Mouse (Mus musculus) hindbrain, postnatal 0 days (tissue): ENCODE measurements around the gene Adig. TPM values are rescaled to one million over a fixed set of nuclear protein-coding genes. Genes with fewer than 3 reads are reported as not detected.

Experiments
- ATAC-seq: fragments of 200-750 bp; cut with Nextera tagmentation; 2 replicates; pipeline ENCODE4 v1.8.0; 2017; ENCODE audit warnings: mild to moderate bottlenecking, moderate TSS enrichment, moderate library complexity
- DNase-seq: peaks from one replicate; pipeline ENCODE4 v3.0.0-alpha.2; 2015; ENCODE audit warnings: low spot score
- H3K27ac ChIP-seq: fragments of 300-500 bp; sonication (generic); 2 replicates; pipeline ENCODE4 v1.5.1; 2014; ENCODE audit warnings: mild to moderate bottlenecking
- H3K27me3 ChIP-seq: fragments of 300-500 bp; sonication (generic); 2 replicates; pipeline ENCODE4 v1.6.1; 2014; ENCODE audit warnings: low read length, mixed read lengths; ENCODE audit not compliant: insufficient read depth
- H3K36me3 ChIP-seq: fragments of 300-500 bp; sonication (generic); 2 replicates; pipeline ENCODE4 v1.6.1; 2014; ENCODE audit warnings: low read length, mixed read lengths; ENCODE audit not compliant: insufficient read depth
- H3K4me1 ChIP-seq: fragments of 300-500 bp; sonication (generic); 2 replicates; pipeline ENCODE4 v1.6.1; 2014; ENCODE audit warnings: antibody characterized with exemption, low read length, mixed read lengths; ENCODE audit not compliant: insufficient read depth
- H3K4me2 ChIP-seq: fragments of 300-500 bp; sonication (generic); 2 replicates; pipeline ENCODE4 v1.6.1; 2014; ENCODE audit warnings: low read depth, mild to moderate bottlenecking, low read length, moderate library complexity, mixed read lengths
- H3K4me3 ChIP-seq: fragments of 300-500 bp; sonication (generic); 2 replicates; pipeline ENCODE4 v1.5.1; 2014; ENCODE audit warnings: low read length
- H3K9ac ChIP-seq: fragments of 300-500 bp; sonication (generic); replicated peaks from 2 replicates; pipeline ENCODE4 v1.6.1; 2014; ENCODE audit warnings: mild to moderate bottlenecking, low read length, moderate library complexity, mixed read lengths
- H3K9me3 ChIP-seq: fragments of 300-500 bp; sonication (generic); 2 replicates; pipeline ENCODE4 v1.6.1; 2016; ENCODE audit warnings: low read length, mixed read lengths
- CTCF ChIP-seq: IDR thresholded peaks from 2 replicates; pipeline ENCODE4 v1.5.1; 2016; ENCODE audit warnings: antibody characterized with exemption, control low read depth, low read depth
- WGBS: fragments of 180-500 bp; shearing (Covaris S2); extraction: QIAGEN DNeasy Blood & Tissue Kit; methylation state at CpG from one replicate; pipeline ENCODE4 v1.1.7; 2014; 5-methylcytosine and 5-hydroxymethylcytosine counted together
- polyA plus RNA-seq: library from polyadenylated mRNA; unstranded; fragments of >200 nt; fragmentation: Nextera tagmentation; extraction: Ambion mirVana; gene quantifications from 2 replicates; pipeline ENCODE4 v1.2.1, GENCODE M21; 2015
- total RNA-seq: library from RNA; depleted of rRNA; stranded (reverse); fragments of >200 nt; gene quantifications from 2 replicates; pipeline ENCODE4 v1.2.3, GENCODE M21; 2014

The Adig gene
- total and polyA plus RNA-seq, 2 experiments from 2014 or later, result not detected

DNA sequence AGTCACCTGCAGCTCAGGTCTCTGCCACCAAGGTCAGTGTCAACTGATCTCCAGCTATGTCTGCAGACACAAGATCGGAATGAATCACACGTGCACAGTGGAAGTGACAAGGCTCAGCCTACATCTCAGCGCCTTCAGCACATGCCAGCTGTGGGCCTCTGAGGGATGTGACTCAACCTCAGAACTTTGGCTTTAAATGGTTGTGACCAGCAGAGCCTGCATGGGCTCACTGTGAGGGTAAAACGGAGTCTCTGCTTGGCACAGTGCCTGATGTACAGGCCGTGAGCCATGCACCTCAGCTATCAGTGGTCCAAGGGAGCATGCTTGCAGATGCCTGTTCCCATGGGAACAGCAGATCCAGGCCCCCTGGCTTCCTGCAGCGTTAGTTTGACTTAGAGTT lies 16.2 kb downstream of the Adig start:
- Histone ChIP-seq H3K9me3 (no peaks in the 10 kb centered on the region), H3K27me3 (no peaks in the 10 kb centered on the region), H3K4me1 (no peaks in the 10 kb centered on the region), H3K27ac (no peak overlapping the region), H3K4me3 (no peak overlapping the region), H3K36me3 (no peaks in the 10 kb centered on the region), H3K4me2 (no peak overlapping the region), H3K9ac (no peak overlapping the region)
- TF ChIP-seq CTCF, result no peak
- DNase-seq (no peak), ATAC-seq (no peak)
- 41% methylated on average over 6 of the region's 6 CpGs for WGBS

GRCm38 (mm10) chr2:158519071-158519470 lies 16.7 kb downstream of the Adig start:
- H3K4me1 ChIP-seq, result no peaks in the 10 kb centered on the region
- no peak overlapping the region for H3K4me2 ChIP-seq
- no peak for DNase-seq
- no peaks in the 10 kb centered on the region for H3K36me3 ChIP-seq
- no peak for ATAC-seq
- H3K27ac ChIP-seq, result no peak overlapping the region
- no peaks in the 10 kb centered on the region for H3K9me3 ChIP-seq
- no peaks in the 10 kb centered on the region for H3K27me3 ChIP-seq
- no peak overlapping the region for H3K4me3 ChIP-seq
- TF ChIP-seq CTCF, result no peak
- 79% methylated on average over 11 of the region's 11 CpGs for WGBS
- no peak overlapping the region for H3K9ac ChIP-seq

GRCm38 (mm10) chr2:158519800-158520199 lies 17.4 kb downstream of the Adig start:
- no peak for ATAC-seq
- no peak overlapping the region for H3K4me3 ChIP-seq
- no peak overlapping the region for H3K9ac ChIP-seq
- 0 out of 2 replicates have a peak, but pooled peaks cover 5% of the 10 kb centered on the region for H3K4me1 ChIP-seq
- no peak for DNase-seq
- H3K27ac ChIP-seq, result no peak overlapping the region
- WGBS, result 71% methylated on average over 6 of the region's 6 CpGs
- H3K4me2 ChIP-seq, result no peak overlapping the region
- no peaks in the 10 kb centered on the region for H3K9me3 ChIP-seq
- no peaks in the 10 kb centered on the region for H3K36me3 ChIP-seq
- no peaks in the 10 kb centered on the region for H3K27me3 ChIP-seq
- no peak for TF ChIP-seq CTCF

GRCm38 (mm10) chr2:158523060-158523459 lies 20.6 kb downstream of the Adig start:
- H3K4me3 ChIP-seq, result no peak overlapping the region
- no peak overlapping the region for H3K4me2 ChIP-seq
- H3K9me3 ChIP-seq, result no peaks in the 10 kb centered on the region
- no peaks in the 10 kb centered on the region for H3K36me3 ChIP-seq
- no peak for TF ChIP-seq CTCF
- ATAC-seq (no peak), DNase-seq (no peak)
- 0 out of 2 replicates have a peak, but pooled peaks cover 5% of the 10 kb centered on the region for H3K4me1 ChIP-seq
- WGBS, result 65% methylated on average over 8 of the region's 8 CpGs
- no peak overlapping the region for H3K27ac ChIP-seq
- no peaks in the 10 kb centered on the region for H3K27me3 ChIP-seq
- no peak overlapping the region for H3K9ac ChIP-seq

DNA sequence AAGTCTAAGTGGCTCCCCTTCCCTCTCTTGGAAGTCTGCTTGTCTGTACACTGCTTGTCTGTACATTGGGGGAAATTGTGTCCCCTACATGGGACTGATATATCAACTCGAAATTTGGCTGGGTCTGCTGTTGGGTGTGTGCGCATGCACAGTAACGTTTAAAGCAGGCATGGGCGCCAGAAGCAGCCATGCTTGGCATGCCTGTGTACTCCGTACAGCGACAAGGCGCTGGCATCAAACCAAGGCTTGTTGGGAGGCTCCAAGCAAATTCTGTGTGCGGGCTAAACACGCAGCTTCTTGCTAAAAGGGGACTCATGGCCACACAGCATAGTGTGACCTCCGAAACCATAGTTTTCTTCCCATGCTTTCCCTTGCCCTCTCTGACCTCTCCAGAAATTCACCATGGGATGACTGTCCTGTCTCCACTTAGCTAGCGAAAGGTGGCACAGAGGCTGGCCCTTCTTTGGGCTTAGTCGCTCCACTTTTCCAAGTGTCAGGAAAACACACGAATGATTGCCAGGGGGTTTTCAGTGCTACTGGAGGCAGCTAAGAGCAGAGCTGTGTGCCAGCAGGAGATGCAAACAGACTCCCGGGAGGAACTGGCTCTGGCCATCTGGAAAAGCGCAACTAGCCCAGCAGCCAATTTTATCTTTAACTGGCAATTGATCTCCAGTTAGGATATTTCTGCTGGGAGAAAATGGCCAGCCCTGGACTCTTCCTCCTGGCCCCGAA lies 21.9 kb downstream of the Adig start:
- peak overlapping the region; percentile 12; the same call in 1 of the 2 replicates for H3K4me2 ChIP-seq
- peak; percentile 62; the same call in 1 of the 2 replicates for ATAC-seq

DNA sequence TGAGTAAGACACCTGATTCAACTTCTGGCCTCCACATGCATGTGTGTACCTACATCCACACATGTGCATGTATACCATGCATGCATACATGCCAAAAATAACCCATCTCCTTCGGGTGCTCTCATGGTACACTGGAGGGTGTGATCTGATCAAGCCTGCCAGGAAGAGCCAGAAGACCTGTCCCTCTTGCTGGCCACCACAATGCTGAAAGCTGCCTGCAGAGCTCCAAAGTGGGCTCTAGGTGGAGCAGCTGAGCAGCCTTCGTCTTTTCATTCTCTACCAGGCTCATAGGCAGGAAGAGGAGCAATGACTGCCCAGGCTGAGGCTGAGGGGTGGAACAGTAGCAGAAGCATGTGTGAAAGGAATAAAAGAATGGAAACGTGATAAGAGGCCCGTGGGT lies 31.7 kb downstream of the Adig start:
- Histone ChIP-seq H3K36me3 (no peaks in the 10 kb centered on the region), H3K4me3 (no peak overlapping the region), H3K4me1 (no peaks in the 10 kb centered on the region), H3K9ac (no peak overlapping the region), H3K27me3 (no peaks in the 10 kb centered on the region), H3K27ac (no peak overlapping the region), H3K4me2 (no peak overlapping the region), H3K9me3 (no peaks in the 10 kb centered on the region)
- ATAC-seq (peak; percentile 84), DNase-seq (peak; percentile 85)
- TF ChIP-seq CTCF, result peak; percentile 91
- WGBS, result 12% methylated on average over 4 of the region's 4 CpGs

More for the DNA sequence above, 21.9 kb downstream of the Adig start:
- DNase-seq, result peak; percentile 57
- H3K36me3 ChIP-seq, result no peaks in the 10 kb centered on the region
- 0 out of 2 replicates have a peak, but pooled peaks cover 5% of the 10 kb centered on the region for H3K4me1 ChIP-seq
- no peak for TF ChIP-seq CTCF
- no peaks in the 10 kb centered on the region for H3K27me3 ChIP-seq
- H3K9ac ChIP-seq, result no peak overlapping the region
- no peak overlapping the region for H3K4me3 ChIP-seq
- H3K9me3 ChIP-seq, result no peaks in the 10 kb centered on the region
- no peak overlapping the region for H3K27ac ChIP-seq
- WGBS, result 54% methylated on average over 16 of the region's 16 CpGs

GRCm38 (mm10) chr2:158534559-158534958 lies 32.1 kb downstream of the Adig start:
- Histone ChIP-seq H3K36me3 (no peaks in the 10 kb centered on the region), H3K9me3 (no peaks in the 10 kb centered on the region), H3K27me3 (no peaks in the 10 kb centered on the region), H3K4me1 (no peaks in the 10 kb centered on the region), H3K27ac (no peak overlapping the region), H3K4me3 (no peak overlapping the region), H3K9ac (no peak overlapping the region), H3K4me2 (no peak overlapping the region)
- no peak for TF ChIP-seq CTCF
- DNase-seq (no peak), ATAC-seq (peak; percentile 30; the same call in 1 of the 2 replicates)
- 88% methylated on average over 8 of the region's 8 CpGs for WGBS
